Mouse (Mus musculus) heart, embryonic 12.5 days (tissue): ENCODE results near the gene Rnf43. TPM values are rescaled to one million over a fixed set of nuclear protein-coding genes. Genes with fewer than 3 reads are reported as not detected.

Experiments
- ATAC-seq: fragments of 200-750 bp; cut with Nextera tagmentation; 2 replicates; pipeline ENCODE4 v1.8.0; 2017; ENCODE audit warnings: moderate TSS enrichment, moderate library complexity; ENCODE audit not compliant: insufficient number of reproducible peaks, low FRiP score
- H3K27ac ChIP-seq: fragments of 300-500 bp; sonication (generic); 2 replicates; pipeline ENCODE4 v1.5.1; 2016; ENCODE audit warnings: mild to moderate bottlenecking, moderate library complexity; ENCODE audit not compliant: poor library complexity, severe bottlenecking
- H3K27me3 ChIP-seq: fragments of 300-500 bp; sonication (generic); replicated peaks from 2 replicates; pipeline ENCODE4 v1.6.1; 2016; ENCODE audit warnings: mild to moderate bottlenecking, moderate library complexity
- H3K36me3 ChIP-seq: fragments of 300-500 bp; sonication (generic); 2 replicates; pipeline ENCODE4 v1.6.1; 2016; ENCODE audit warnings: mild to moderate bottlenecking, moderate library complexity
- H3K4me1 ChIP-seq: fragments of 300-500 bp; sonication (generic); replicated peaks from 2 replicates; pipeline ENCODE4 v1.6.1; 2016; ENCODE audit warnings: mild to moderate bottlenecking
- H3K4me2 ChIP-seq: fragments of 300-500 bp; sonication (generic); 2 replicates; pipeline ENCODE4 v1.6.1; 2016; ENCODE audit warnings: mild to moderate bottlenecking, moderate library complexity
- H3K4me3 ChIP-seq: fragments of 300-500 bp; sonication (generic); 2 replicates; pipeline ENCODE4 v1.5.1; 2016; ENCODE audit warnings: mild to moderate bottlenecking
- H3K9ac ChIP-seq: fragments of 300-500 bp; sonication (generic); 2 replicates; pipeline ENCODE4 v1.6.1; 2016; ENCODE audit warnings: mild to moderate bottlenecking, moderate library complexity
- H3K9me3 ChIP-seq: fragments of 300-500 bp; sonication (generic); replicated peaks from 2 replicates; pipeline ENCODE4 v1.6.1; 2016; ENCODE audit warnings: mild to moderate bottlenecking, moderate library complexity
- WGBS: fragments of 180-500 bp; shearing (Covaris S2); methylation state at CpG from one replicate; pipeline ENCODE4 v1.1.7; 2016; 5-methylcytosine and 5-hydroxymethylcytosine counted together
- microRNA counts: library from miRNA; unstranded; fragments of <30 nt; microRNA quantifications from one replicate; lab custom pipeline; 2017
- microRNA-seq: library from miRNA; unstranded; fragments of <30 nt; microRNA quantifications from one replicate; pipeline ENCODE4, GENCODE M21; 2017
- polyA plus RNA-seq: library from polyadenylated mRNA; unstranded; fragments of >200 nt; fragmentation: Nextera tagmentation; extraction: Ambion mirVana; gene quantifications from 2 replicates; pipeline ENCODE4 v1.2.1, GENCODE M21; 2016

Rnf43 gene
- polyA plus RNA-seq, 1 experiment from 2014 or later, result 1.9 TPM

DNA sequence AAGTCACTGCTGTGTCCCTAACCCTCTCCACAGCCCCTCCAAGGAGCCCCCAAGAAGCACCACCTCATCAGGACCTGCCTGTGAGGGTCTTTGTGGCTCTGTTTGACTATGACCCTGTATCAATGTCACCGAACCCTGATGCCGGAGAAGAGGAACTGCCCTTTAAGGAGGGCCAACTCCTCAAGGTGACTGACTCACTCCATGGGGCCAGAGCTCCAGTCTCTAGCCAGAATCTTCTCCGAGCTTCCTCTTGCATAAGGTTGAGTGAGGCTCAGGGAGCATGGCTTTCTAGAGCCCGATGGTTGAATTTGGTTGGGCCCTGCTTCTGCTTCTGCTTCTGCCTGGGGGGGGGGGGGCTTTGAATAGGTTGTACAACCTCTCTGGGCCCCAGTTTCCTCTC lies 116.9 kb downstream of the Rnf43 start:
- H3K27me3 ChIP-seq, result peaks cover 88% of the 10 kb centered on the region
- no peak overlapping the region for H3K27ac ChIP-seq
- WGBS, result 77% methylated on average over 4 of the region's 4 CpGs
- no peak for ATAC-seq
- H3K36me3 ChIP-seq, result no peaks in the 10 kb centered on the region
- no peak overlapping the region for H3K4me3 ChIP-seq
- H3K9me3 ChIP-seq, result no peaks in the 10 kb centered on the region
- H3K4me2 ChIP-seq, result no peak overlapping the region
- H3K9ac ChIP-seq, result no peak overlapping the region
- peaks cover 16% of the 10 kb centered on the region; the same call in 1 of the 2 replicates for H3K4me1 ChIP-seq

DNA sequence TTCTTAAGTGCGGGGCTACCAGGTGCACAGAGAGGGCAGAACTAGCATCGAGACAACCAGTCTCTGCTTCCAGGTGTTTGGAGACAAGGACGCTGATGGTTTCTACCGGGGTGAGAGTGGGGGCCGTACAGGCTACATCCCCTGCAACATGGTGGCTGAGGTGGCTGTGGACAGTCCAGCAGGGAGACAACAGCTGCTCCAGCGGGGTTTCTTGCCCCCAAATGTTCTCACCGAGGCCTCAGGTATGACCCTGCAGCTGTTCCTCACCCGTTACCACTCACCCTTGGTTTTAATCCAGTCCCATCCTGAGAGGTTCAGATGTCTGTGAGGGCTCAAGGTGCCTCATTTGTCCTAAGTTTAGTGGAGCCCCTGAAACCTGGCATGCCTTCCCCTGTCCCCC lies 117.6 kb downstream of the Rnf43 start:
- WGBS, result 73% methylated on average over 8 of the region's 8 CpGs
- H3K9ac ChIP-seq, result no peak overlapping the region
- peaks cover 16% of the 10 kb centered on the region; the same call in 1 of the 2 replicates for H3K4me1 ChIP-seq
- H3K36me3 ChIP-seq, result no peaks in the 10 kb centered on the region
- H3K27me3 ChIP-seq, result peaks cover 83% of the 10 kb centered on the region
- no peak for ATAC-seq
- no peak overlapping the region for H3K4me2 ChIP-seq
- H3K9me3 ChIP-seq, result no peaks in the 10 kb centered on the region
- H3K27ac ChIP-seq, result no peak overlapping the region
- no peak overlapping the region for H3K4me3 ChIP-seq

MicroRNAs encoded within 50 kb of the gene (microRNA counts, 519-probe panel; counts per million panel counts)
- 5,791 counts per million, percentile 75 among the panel's probes with 10 or more counts for microRNA mmu-miR-142-3p (lab: Ali Mortazavi, UCI)
- microRNA mmu-miR-142-5p (lab: Ali Mortazavi, UCI), result 3,767 counts per million, percentile 27 among the panel's probes with 10 or more counts

Small RNA genes within 50 kb of the gene (microRNA-seq; reads per million reads assigned to microRNA genes)
- not detected for gene Mir142
- gene Mir142b, result not detected

Other genes with a start within 250 kb of the Rnf43 start
- not detected in 2 replicates for gene Gm11492, start 96.1 kb upstream of the Rnf43 start, polyA plus RNA-seq
- gene Sept4, start 93.8 kb upstream of the Rnf43 start, polyA plus RNA-seq, result 10.5 and 11.6 TPM in 2 replicates
- gene Mtmr4, start 70.6 kb upstream of the Rnf43 start, polyA plus RNA-seq, result 21.9 and 27.3 TPM in 2 replicates
- gene Hsf5, start 45.6 kb upstream of the Rnf43 start, polyA plus RNA-seq, result 0.13 and 0.15 TPM in 2 replicates
- gene Supt4a, start 74.8 kb downstream of the Rnf43 start, polyA plus RNA-seq, result 99.6 and 101 TPM in 2 replicates
- gene Tspoap1, start 97.8 kb downstream of the Rnf43 start, polyA plus RNA-seq, result 0.21 and 0.78 TPM in 2 replicates
- gene Mpo, start 130.9 kb downstream of the Rnf43 start, polyA plus RNA-seq, result 2.8 and 6.7 TPM in 2 replicates
- gene Lpo, start 165.6 kb downstream of the Rnf43 start, polyA plus RNA-seq, result not detected in 2 replicates
- 8.4 and 8.5 TPM in 2 replicates for gene Mks1, start 190.5 kb downstream of the Rnf43 start, polyA plus RNA-seq
- 0.09 TPM in 1 of 2 replicates, not detected in the other for gene Epx, start 212.8 kb downstream of the Rnf43 start, polyA plus RNA-seq
- not detected in 2 replicates for gene Olfr462, start 229.5 kb downstream of the Rnf43 start, polyA plus RNA-seq
- not detected in 2 replicates for gene Olfr463, start 234.7 kb downstream of the Rnf43 start, polyA plus RNA-seq